In the genomic region with DNA sequence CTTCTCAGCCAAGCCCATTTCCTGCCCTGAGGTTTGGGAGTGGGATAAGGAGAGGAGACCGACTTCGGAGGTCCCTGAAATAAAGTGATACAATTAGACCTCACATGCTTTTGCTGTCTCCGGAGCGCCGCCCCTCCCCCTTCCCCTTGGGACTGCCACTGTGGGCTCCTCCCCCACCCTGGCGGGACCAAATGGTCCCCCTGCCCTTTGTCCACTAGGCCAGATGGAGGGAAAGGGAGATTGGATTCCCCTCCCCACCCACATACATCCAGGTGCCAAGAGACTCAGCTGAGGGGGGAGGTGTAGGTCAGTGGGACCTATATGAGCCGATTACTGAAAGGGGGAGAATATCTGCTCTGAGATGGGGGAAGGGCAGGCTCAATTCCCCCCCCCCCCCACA, we compare ENCODE assay signal across 8 mouse cellular contexts. TPM values are rescaled to one million over a fixed set of nuclear protein-coding genes. Genes with fewer than 3 reads are reported as not detected.
A peak's percentile ranks its signal among the peaks of the same experiment; 100 is the strongest.
DNase-seq lines count a peak whose midpoint lies in the region; ATAC-seq and TF ChIP-seq lines count a peak whose summit lies in the region.

No protein-coding gene starts in this region.

- H3K36me3 ChIP-seq in erythroblast, embryonic 14.5 days (ENCODE audit: control insufficient read depth) = no peaks in the 10 kb centered on the region
- no peaks in the 10 kb centered on the region for H3K36me3 ChIP-seq in G1E (replicated peaks)
- H3K36me3 ChIP-seq in midbrain, embryonic 12.5 days = 0 out of 2 replicates have a peak, but pooled peaks cover 4% of the 10 kb centered on the region

- WGBS in midbrain, embryonic 12.5 days = 2% methylated on average over 6 of the region's 7 CpGs

- DNase-seq in G1E (ENCODE audit: low spot score) = no peak
- peak; percentile 79 to 80 for DNase-seq in kidney, adult 8-10 months
- no peak for DNase-seq in gastrocnemius, postnatal 10 days
- DNase-seq in thymus, postnatal 25 days = no peak

- H3K9me3 ChIP-seq in erythroblast, embryonic 14.5 days (ENCODE audit: control insufficient read depth, low read length) = no peaks in the 10 kb centered on the region
- no peaks in the 10 kb centered on the region for H3K9me3 ChIP-seq in G1E (replicated peaks)
- H3K9me3 ChIP-seq in midbrain, embryonic 12.5 days = no peaks in the 10 kb centered on the region

- peaks cover 51% of the 10 kb centered on the region for H3K27me3 ChIP-seq in erythroblast, embryonic 14.5 days (ENCODE audit: control insufficient read depth)
- H3K27me3 ChIP-seq in G1E (ENCODE audit: insufficient read depth, low read length) = peaks cover 76% of the 10 kb centered on the region
- H3K27me3 ChIP-seq in midbrain, embryonic 12.5 days = no peaks in the 10 kb centered on the region

- H3K4me1 ChIP-seq in erythroblast, embryonic 14.5 days (ENCODE audit: control insufficient read depth) = peaks cover 35% of the 10 kb centered on the region
- peaks cover 60% of the 10 kb centered on the region for H3K4me1 ChIP-seq in G1E (ENCODE audit: insufficient read depth, low read depth, low read length)
- H3K4me1 ChIP-seq in embryonic fibroblast, embryonic 13.5 days (ENCODE audit: control insufficient read depth, insufficient read depth, low read length) = peaks cover 23% of the 10 kb centered on the region
- peaks cover 72% of the 10 kb centered on the region for H3K4me1 ChIP-seq in midbrain, embryonic 12.5 days

- no peak for TF ChIP-seq POLR2A in embryonic fibroblast, embryonic 13.5 days (IDR thresholded peaks at IDR 0.05; ENCODE audit: low read depth, low read length)

- peak overlapping the region; percentile 62 for H3K4me3 ChIP-seq in erythroblast, embryonic 14.5 days (replicated peaks)
- peak overlapping the region; percentile 73 for H3K4me3 ChIP-seq in G1E (ENCODE audit: low read depth, low read length)
- peak overlapping the region; percentile 45; the same call in 1 of the 2 replicates for H3K4me3 ChIP-seq in embryonic fibroblast, embryonic 13.5 days (ENCODE audit: insufficient read depth, low read length)
- peak overlapping the region; percentile 74 for H3K4me3 ChIP-seq in midbrain, embryonic 12.5 days

- H3K4me2 ChIP-seq in midbrain, embryonic 12.5 days (replicated peaks) = peak overlapping the region; percentile 98

- H3K27ac ChIP-seq in embryonic fibroblast, embryonic 13.5 days (ENCODE audit: insufficient read depth, low read length) = no peak overlapping the region
- H3K27ac ChIP-seq in midbrain, embryonic 12.5 days (replicated peaks) = peak overlapping the region; percentile 97

- ATAC-seq in erythroblast, adult 5-6 weeks (replicated peaks; ENCODE audit: low FRiP score, poor library complexity, severe bottlenecking) = no peak
- no peak for ATAC-seq in G1E (ENCODE audit: extremely low read depth, insufficient number of reproducible peaks, low FRiP score, poor library complexity, severe bottlenecking)
- 0 out of 2 replicates have a peak, but pooled peaks have one; percentile 0 for ATAC-seq in midbrain, embryonic 12.5 days (ENCODE audit: low FRiP score, low read depth)

- TF ChIP-seq CTCF in G1E (IDR thresholded peaks at IDR 0.05; ENCODE audit: low read depth, low read length) = no peak
- TF ChIP-seq CTCF in embryonic fibroblast, embryonic 13.5 days (IDR thresholded peaks at IDR 0.05; ENCODE audit: borderline replicate concordance, insufficient read depth, low read length) = no peak

- H3K9ac ChIP-seq in midbrain, embryonic 12.5 days (replicated peaks) = peak overlapping the region; percentile 95

RNA-seq across cellular contexts. Expression of a gene that starts 0.3 kb away (rescaled TPM):
- polyA plus RNA-seq in erythroblast, embryonic 14.5 days (2012) = 0.21 and 0.90 TPM in 2 replicates
- total RNA-seq in erythroblast, adult 5-6 weeks (2015; ENCODE audit: low replicate concordance) = not detected in 2 replicates
- total RNA-seq in erythroblast, adult 5-6 weeks (2017; ENCODE audit: low replicate concordance) = not detected in 2 replicates
- total RNA-seq in G1E (2014; fragmentation: Nextera tagmentation) (9.2 and 9.9 TPM in 2 replicates), G1E (2017) (2.8 and 3.0 TPM in 2 replicates)
- 18.9 and 22.1 TPM in 2 replicates for polyA plus RNA-seq in G1E (2012)
- 115 and 119 TPM in 2 replicates for polyA plus RNA-seq in embryonic fibroblast, embryonic 13.5 days (2011; ENCODE audit: insufficient read length, low read depth, missing spikeins)
- polyA plus RNA-seq in midbrain, embryonic 12.5 days (2016; fragmentation: Nextera tagmentation; extraction: Ambion mirVana) = 343 and 348 TPM in 2 replicates
- 10 to 100 TPM; 54.2 to 68.2 TPM for total RNA-seq in gastrocnemius, postnatal 10 days (2021)

RNA-seq across cellular contexts. Expression of a gene that starts 5.3 kb away (rescaled TPM):
- 0.42 and 0.64 TPM in 2 replicates for polyA plus RNA-seq in erythroblast, embryonic 14.5 days (2012)
- total RNA-seq in erythroblast, adult 5-6 weeks (2015; ENCODE audit: low replicate concordance) = 0.77 and 7.3 TPM in 2 replicates
- total RNA-seq in erythroblast, adult 5-6 weeks (2017; ENCODE audit: low replicate concordance) = 0.84 and 3.2 TPM in 2 replicates
- total RNA-seq in G1E (2014; fragmentation: Nextera tagmentation) (4.8 and 5.7 TPM in 2 replicates), G1E (2017) (7.7 and 8.4 TPM in 2 replicates)
- 22.4 and 24.0 TPM in 2 replicates for polyA plus RNA-seq in G1E (2012)
- 29.7 and 31.3 TPM in 2 replicates for polyA plus RNA-seq in embryonic fibroblast, embryonic 13.5 days (2011; ENCODE audit: insufficient read length, low read depth, missing spikeins)
- 34.1 and 36.5 TPM in 2 replicates for polyA plus RNA-seq in midbrain, embryonic 12.5 days (2016; fragmentation: Nextera tagmentation; extraction: Ambion mirVana)
- 10 to 100 TPM; 13.5 to 15.3 TPM for total RNA-seq in gastrocnemius, postnatal 10 days (2021)

RNA-seq across cellular contexts. Expression of a gene that starts 5.6 kb away (rescaled TPM):
- 0.07 TPM in 1 of 2 replicates, not detected in the other for polyA plus RNA-seq in erythroblast, embryonic 14.5 days (2012)
- total RNA-seq in erythroblast, adult 5-6 weeks (2015; ENCODE audit: low replicate concordance) = 2.5 TPM in 1 of 2 replicates, not detected in the other
- total RNA-seq in erythroblast, adult 5-6 weeks (2017; ENCODE audit: low replicate concordance) = 0.26 TPM in 1 of 2 replicates, not detected in the other
- total RNA-seq in G1E (2014; fragmentation: Nextera tagmentation) (6.9 and 7.7 TPM in 2 replicates), G1E (2017) (2.6 and 3.1 TPM in 2 replicates)
- 2.3 and 3.1 TPM in 2 replicates for polyA plus RNA-seq in G1E (2012)
- polyA plus RNA-seq in embryonic fibroblast, embryonic 13.5 days (2011; ENCODE audit: insufficient read length, low read depth, missing spikeins) = 16.4 and 16.8 TPM in 2 replicates
- polyA plus RNA-seq in midbrain, embryonic 12.5 days (2016; fragmentation: Nextera tagmentation; extraction: Ambion mirVana) = 4.2 and 4.7 TPM in 2 replicates
- total RNA-seq in gastrocnemius, postnatal 10 days (2021) = 1 to 10 TPM; 6.3 to 7.5 TPM

RNA-seq across cellular contexts. Expression of a gene that starts 12.9 kb away (rescaled TPM):
- polyA plus RNA-seq in erythroblast, embryonic 14.5 days (2012) = not detected in 2 replicates
- total RNA-seq in erythroblast, adult 5-6 weeks (2015; ENCODE audit: low replicate concordance) = not detected in 2 replicates
- total RNA-seq in erythroblast, adult 5-6 weeks (2017; ENCODE audit: low replicate concordance) = not detected in 2 replicates
- not detected in 2 replicates for total RNA-seq in G1E (2014; fragmentation: Nextera tagmentation)
- not detected in 2 replicates for total RNA-seq in G1E (2017)
- not detected in 2 replicates for polyA plus RNA-seq in G1E (2012)
- not detected in 2 replicates for polyA plus RNA-seq in embryonic fibroblast, embryonic 13.5 days (2011; ENCODE audit: insufficient read length, low read depth, missing spikeins)
- 0.71 and 0.79 TPM in 2 replicates for polyA plus RNA-seq in midbrain, embryonic 12.5 days (2016; fragmentation: Nextera tagmentation; extraction: Ambion mirVana)
- total RNA-seq in gastrocnemius, postnatal 10 days (2021) = under 1 TPM; 0.19 to 0.52 TPM

RNA-seq across cellular contexts. Expression of a gene that starts 14.7 kb away (rescaled TPM):
- polyA plus RNA-seq in erythroblast, embryonic 14.5 days (2012) = 0.42 and 0.50 TPM in 2 replicates
- total RNA-seq in erythroblast, adult 5-6 weeks (2015; ENCODE audit: low replicate concordance) = 0.77 and 4.2 TPM in 2 replicates
- 4.5 and 7.4 TPM in 2 replicates for total RNA-seq in erythroblast, adult 5-6 weeks (2017; ENCODE audit: low replicate concordance)
- total RNA-seq in G1E (2014; fragmentation: Nextera tagmentation) (6.0 and 11.6 TPM in 2 replicates), G1E (2017) (11.0 and 17.1 TPM in 2 replicates)
- polyA plus RNA-seq in G1E (2012) = 12.7 and 16.5 TPM in 2 replicates
- 14.9 and 16.0 TPM in 2 replicates for polyA plus RNA-seq in embryonic fibroblast, embryonic 13.5 days (2011; ENCODE audit: insufficient read length, low read depth, missing spikeins)
- polyA plus RNA-seq in midbrain, embryonic 12.5 days (2016; fragmentation: Nextera tagmentation; extraction: Ambion mirVana) = 30.1 and 30.5 TPM in 2 replicates
- total RNA-seq in gastrocnemius, postnatal 10 days (2021) = 10 to 100 TPM; 12.3 to 12.5 TPM

Comparison
In these comparisons a context has a peak if more than half of its experiments do, and no peak if none do; other contexts are left out.
1. DNase-seq: peak in kidney, adult 8-10 months (2 of 2); none in G1E (single experiment), gastrocnemius, postnatal 10 days (single experiment) and thymus, postnatal 25 days (single experiment).
2. RNA of a gene that starts 0.3 kb away (polyA plus RNA-seq): 343 to 348 TPM in midbrain, embryonic 12.5 days, 115 to 119 TPM in embryonic fibroblast, embryonic 13.5 days and 18.9 to 22.1 TPM in G1E; 0.21 to 0.90 TPM in erythroblast, embryonic 14.5 days; every median in the first group is over 10 times any median in the second.
3. RNA of a gene that starts 5.3 kb away (polyA plus RNA-seq): 34.1 to 36.5 TPM in midbrain, embryonic 12.5 days, 29.7 to 31.3 TPM in embryonic fibroblast, embryonic 13.5 days and 22.4 to 24.0 TPM in G1E; 0.42 to 0.64 TPM in erythroblast, embryonic 14.5 days; every median in the first group is over 10 times any median in the second.
4. Peak in every context shown above with its lines, with median percentiles within 50 percentile points of each other: H3K4me3 ChIP-seq.